Mouse (Mus musculus): ENCODE measurements around the gene Nrf1. TPM values are rescaled to one million over a fixed set of nuclear protein-coding genes. Genes with fewer than 3 reads are reported as not detected.

Nrf1 gene
- polyA plus RNA-seq, 1 experiment: 84.9 TPM

- 85% methylated on average over 6 of the region's 6 CpGs for WGBS
- Histone ChIP-seq H3K27ac (ENCODE audit: insufficient read depth, low read depth, low read length) (no peak overlapping the region), H3K4me3 (ENCODE audit: insufficient read depth, low read depth, low read length) (no peak overlapping the region), H3K4me1 (ENCODE audit: control insufficient read depth, insufficient read depth, low read length) (no peaks in the 10 kb centered on the region)
- no peak for TF ChIP-seq POLR2A (IDR thresholded peaks at IDR 0.05; ENCODE audit: insufficient read depth, low read depth, low read length)
- TF ChIP-seq CTCF (IDR thresholded peaks at IDR 0.05; ENCODE audit: insufficient read depth, low read depth, low read length): no peak
Observed at GRCm38 (mm10) chr6:30147753-30148152, 100.0 kb downstream of the Nrf1 start.

GRCm38 (mm10) chr6:30150471-30150870, 102.7 kb downstream of the Nrf1 start:
- H3K27ac ChIP-seq (ENCODE audit: insufficient read depth, low read depth, low read length): no peak overlapping the region
- WGBS: 89% methylated on average over 8 of the region's 8 CpGs

GRCm38 (mm10) chr6:30152163-30152562, 104.4 kb downstream of the Nrf1 start:
- 94% methylated on average over 12 of the region's 12 CpGs for WGBS
- Histone ChIP-seq H3K27ac (ENCODE audit: insufficient read depth, low read depth, low read length) (no peak overlapping the region), H3K4me3 (ENCODE audit: insufficient read depth, low read depth, low read length) (no peak overlapping the region), H3K4me1 (ENCODE audit: control insufficient read depth, insufficient read depth, low read length) (no peaks in the 10 kb centered on the region)
- TF ChIP-seq CTCF (IDR thresholded peaks at IDR 0.05; ENCODE audit: insufficient read depth, low read depth, low read length): no peak
- TF ChIP-seq POLR2A (IDR thresholded peaks at IDR 0.05; ENCODE audit: insufficient read depth, low read depth, low read length): no peak

More at GRCm38 (mm10) chr6:30150471-30150870, 102.7 kb downstream of the Nrf1 start:
- Histone ChIP-seq H3K4me3 (ENCODE audit: insufficient read depth, low read depth, low read length) (no peak overlapping the region), H3K4me1 (ENCODE audit: control insufficient read depth, insufficient read depth, low read length) (no peaks in the 10 kb centered on the region)
- TF ChIP-seq CTCF (IDR thresholded peaks at IDR 0.05; ENCODE audit: insufficient read depth, low read depth, low read length) (no peak), POLR2A (IDR thresholded peaks at IDR 0.05; ENCODE audit: insufficient read depth, low read depth, low read length) (no peak)

GRCm38 (mm10) chr6:30152649-30153048, 104.9 kb downstream of the Nrf1 start:
- H3K4me1 ChIP-seq (ENCODE audit: control insufficient read depth, insufficient read depth, low read length): no peaks in the 10 kb centered on the region
- H3K27ac ChIP-seq (ENCODE audit: insufficient read depth, low read depth, low read length): no peak overlapping the region
- whole genome bisulfite sequencing: 64% methylated on average over 10 of the region's 10 CpGs
- H3K4me3 ChIP-seq (ENCODE audit: insufficient read depth, low read depth, low read length): no peak overlapping the region
- TF ChIP-seq POLR2A (IDR thresholded peaks at IDR 0.05; ENCODE audit: insufficient read depth, low read depth, low read length) (no peak), CTCF (IDR thresholded peaks at IDR 0.05; ENCODE audit: insufficient read depth, low read depth, low read length) (no peak)

GRCm38 (mm10) chr6:30153076-30153475, 105.3 kb downstream of the Nrf1 start:
- TF ChIP-seq POLR2A (IDR thresholded peaks at IDR 0.05; ENCODE audit: insufficient read depth, low read depth, low read length) (no peak), CTCF (IDR thresholded peaks at IDR 0.05; ENCODE audit: insufficient read depth, low read depth, low read length) (no peak)
- Histone ChIP-seq H3K4me1 (ENCODE audit: control insufficient read depth, insufficient read depth, low read length) (no peaks in the 10 kb centered on the region), H3K4me3 (ENCODE audit: insufficient read depth, low read depth, low read length) (no peak overlapping the region), H3K27ac (ENCODE audit: insufficient read depth, low read depth, low read length) (no peak overlapping the region)
- WGBS: 62% methylated on average over 3 of the region's 3 CpGs

GRCm38 (mm10) chr6:30153733-30154415, 106.1 kb downstream of the Nrf1 start:
- Histone ChIP-seq H3K4me1 (ENCODE audit: control insufficient read depth, insufficient read depth, low read length) (no peaks in the 10 kb centered on the region), H3K27ac (ENCODE audit: insufficient read depth, low read depth, low read length) (no peak overlapping the region), H3K4me3 (ENCODE audit: insufficient read depth, low read depth, low read length) (no peak overlapping the region)
- TF ChIP-seq POLR2A (IDR thresholded peaks at IDR 0.05; ENCODE audit: insufficient read depth, low read depth, low read length) (no peak), CTCF (IDR thresholded peaks at IDR 0.05; ENCODE audit: insufficient read depth, low read depth, low read length) (no peak)
- WGBS: 91% methylated on average over 15 of the region's 15 CpGs

GRCm38 (mm10) chr6:30159516-30160045, 111.8 kb downstream of the Nrf1 start:
- no peak overlapping the region for H3K4me3 ChIP-seq (ENCODE audit: insufficient read depth, low read depth, low read length)
- no peak for TF ChIP-seq CTCF (IDR thresholded peaks at IDR 0.05; ENCODE audit: insufficient read depth, low read depth, low read length)
- no peak for TF ChIP-seq POLR2A (IDR thresholded peaks at IDR 0.05; ENCODE audit: insufficient read depth, low read depth, low read length)
- WGBS: 73% methylated on average over 4 of the region's 4 CpGs
- no peak overlapping the region for H3K27ac ChIP-seq (ENCODE audit: insufficient read depth, low read depth, low read length)
- peaks cover 8% of the 10 kb centered on the region for H3K4me1 ChIP-seq (ENCODE audit: control insufficient read depth, insufficient read depth, low read length)

GRCm38 (mm10) chr6:30160408-30160807, 112.6 kb downstream of the Nrf1 start:
- 90% methylated on average over 4 of the region's 4 CpGs for WGBS
- Histone ChIP-seq H3K4me1 (ENCODE audit: control insufficient read depth, insufficient read depth, low read length) (peaks cover 8% of the 10 kb centered on the region), H3K4me3 (ENCODE audit: insufficient read depth, low read depth, low read length) (no peak overlapping the region), H3K27ac (ENCODE audit: insufficient read depth, low read depth, low read length) (no peak overlapping the region)
- no peak for TF ChIP-seq POLR2A (IDR thresholded peaks at IDR 0.05; ENCODE audit: insufficient read depth, low read depth, low read length)
- TF ChIP-seq CTCF (IDR thresholded peaks at IDR 0.05; ENCODE audit: insufficient read depth, low read depth, low read length): no peak

- Histone ChIP-seq H3K27ac (ENCODE audit: insufficient read depth, low read depth, low read length) (no peak overlapping the region), H3K4me3 (ENCODE audit: insufficient read depth, low read depth, low read length) (no peak overlapping the region), H3K4me1 (ENCODE audit: control insufficient read depth, insufficient read depth, low read length) (peaks cover 8% of the 10 kb centered on the region)
- WGBS: 70% methylated on average over 2 of the region's 2 CpGs
- no peak for TF ChIP-seq CTCF (IDR thresholded peaks at IDR 0.05; ENCODE audit: insufficient read depth, low read depth, low read length)
- TF ChIP-seq POLR2A (IDR thresholded peaks at IDR 0.05; ENCODE audit: insufficient read depth, low read depth, low read length): no peak
Observed at GRCm38 (mm10) chr6:30161618-30162017, 113.8 kb downstream of the Nrf1 start.

Measured in olfactory bulb, adult 2 months (tissue).